Mouse (Mus musculus): ENCODE results near the gene Twf2. TPM values are rescaled to one million over a fixed set of nuclear protein-coding genes. Genes with fewer than 3 reads are reported as not detected.

Gene Twf2
- polyA plus RNA-seq, 1 experiment from 2014 or later: 71.3 TPM

DNA sequence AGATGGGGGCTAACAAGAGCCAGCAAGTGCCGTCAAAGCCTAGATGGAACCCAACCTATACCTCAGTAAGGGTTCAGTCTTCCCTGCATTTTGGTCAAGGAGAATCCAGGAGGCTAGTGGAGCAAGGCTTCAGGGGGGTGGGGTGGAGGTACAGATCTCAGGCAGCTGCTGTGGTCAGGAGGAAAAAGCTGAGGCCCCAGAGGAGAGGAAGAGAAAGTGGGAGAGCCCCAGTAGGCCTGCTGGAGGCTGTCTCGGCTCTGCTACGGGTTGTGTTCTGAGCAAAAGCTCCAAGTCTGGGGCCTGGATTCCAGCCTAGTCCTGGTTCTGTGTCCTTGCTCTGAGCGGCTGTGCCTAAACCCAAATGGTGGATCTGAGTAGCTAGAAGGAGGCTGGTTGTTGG is 20.1 kb downstream of the Twf2 start:
- 87% methylated on average over 4 of the region's 4 CpGs for WGBS
- H3K9me3 ChIP-seq: no peaks in the 10 kb centered on the region
- no peak for DNase-seq (ENCODE audit: low spot score)
- H3K27ac ChIP-seq: no peak overlapping the region
- peaks cover 38% of the 10 kb centered on the region for H3K27me3 ChIP-seq (ENCODE audit: insufficient read depth, poor library complexity, severe bottlenecking)
- H3K4me3 ChIP-seq: no peak overlapping the region
- H3K36me3 ChIP-seq: no peaks in the 10 kb centered on the region
- peaks cover 19% of the 10 kb centered on the region for H3K4me1 ChIP-seq (replicated peaks)

DNA sequence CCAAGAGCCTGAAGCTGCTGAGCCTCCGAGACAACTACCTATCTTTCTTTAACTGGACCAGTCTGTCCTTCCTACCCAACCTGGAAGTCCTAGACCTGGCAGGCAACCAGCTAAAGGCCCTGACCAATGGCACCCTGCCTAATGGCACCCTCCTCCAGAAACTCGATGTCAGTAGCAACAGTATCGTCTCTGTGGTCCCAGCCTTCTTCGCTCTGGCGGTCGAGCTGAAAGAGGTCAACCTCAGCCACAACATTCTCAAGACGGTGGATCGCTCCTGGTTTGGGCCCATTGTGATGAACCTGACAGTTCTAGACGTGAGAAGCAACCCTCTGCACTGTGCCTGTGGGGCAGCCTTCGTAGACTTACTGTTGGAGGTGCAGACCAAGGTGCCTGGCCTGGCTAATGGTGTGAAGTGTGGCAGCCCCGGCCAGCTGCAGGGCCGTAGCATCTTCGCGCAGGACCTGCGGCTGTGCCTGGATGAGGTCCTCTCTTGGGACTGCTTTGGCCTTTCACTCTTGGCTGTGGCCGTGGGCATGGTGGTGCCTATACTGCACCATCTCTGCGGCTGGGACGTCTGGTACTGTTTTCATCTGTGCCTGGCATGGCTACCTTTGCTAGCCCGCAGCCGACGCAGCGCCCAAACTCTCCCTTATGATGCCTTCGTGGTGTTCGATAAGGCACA is 22.7 kb downstream of the Twf2 start:
- H3K27me3 ChIP-seq (ENCODE audit: insufficient read depth, poor library complexity, severe bottlenecking): peaks cover 38% of the 10 kb centered on the region
- peak overlapping the region; percentile 79 for H3K27ac ChIP-seq
- peaks cover 19% of the 10 kb centered on the region for H3K4me1 ChIP-seq (replicated peaks)
- WGBS: 62% methylated on average over 24 of the region's 24 CpGs
- no peaks in the 10 kb centered on the region for H3K9me3 ChIP-seq
- H3K4me3 ChIP-seq: peak overlapping the region; percentile 53
- no peaks in the 10 kb centered on the region for H3K36me3 ChIP-seq
- no peak for DNase-seq (ENCODE audit: low spot score)

DNA sequence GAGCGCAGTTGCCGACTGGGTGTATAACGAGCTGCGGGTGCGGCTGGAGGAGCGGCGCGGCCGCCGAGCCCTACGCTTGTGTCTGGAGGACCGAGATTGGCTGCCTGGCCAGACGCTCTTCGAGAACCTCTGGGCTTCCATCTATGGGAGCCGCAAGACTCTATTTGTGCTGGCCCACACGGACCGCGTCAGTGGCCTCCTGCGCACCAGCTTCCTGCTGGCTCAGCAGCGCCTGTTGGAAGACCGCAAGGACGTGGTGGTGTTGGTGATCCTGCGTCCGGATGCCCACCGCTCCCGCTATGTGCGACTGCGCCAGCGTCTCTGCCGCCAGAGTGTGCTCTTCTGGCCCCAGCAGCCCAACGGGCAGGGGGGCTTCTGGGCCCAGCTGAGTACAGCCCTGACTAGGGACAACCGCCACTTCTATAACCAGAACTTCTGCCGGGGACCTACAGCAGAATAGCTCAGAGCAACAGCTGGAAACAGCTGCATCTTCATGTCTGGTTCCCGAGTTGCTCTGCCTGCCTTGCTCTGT is 23.3 kb downstream of the Twf2 start:
- Histone ChIP-seq H3K27ac (peak overlapping the region; percentile 79), H3K36me3 (no peaks in the 10 kb centered on the region), H3K4me1 (replicated peaks) (peaks cover 19% of the 10 kb centered on the region), H3K27me3 (ENCODE audit: insufficient read depth, poor library complexity, severe bottlenecking) (peaks cover 38% of the 10 kb centered on the region), H3K9me3 (no peaks in the 10 kb centered on the region), H3K4me3 (peak overlapping the region; percentile 53)
- 9% methylated on average over 34 of the region's 34 CpGs for WGBS
- DNase-seq (ENCODE audit: low spot score): peak; percentile 58

DNA sequence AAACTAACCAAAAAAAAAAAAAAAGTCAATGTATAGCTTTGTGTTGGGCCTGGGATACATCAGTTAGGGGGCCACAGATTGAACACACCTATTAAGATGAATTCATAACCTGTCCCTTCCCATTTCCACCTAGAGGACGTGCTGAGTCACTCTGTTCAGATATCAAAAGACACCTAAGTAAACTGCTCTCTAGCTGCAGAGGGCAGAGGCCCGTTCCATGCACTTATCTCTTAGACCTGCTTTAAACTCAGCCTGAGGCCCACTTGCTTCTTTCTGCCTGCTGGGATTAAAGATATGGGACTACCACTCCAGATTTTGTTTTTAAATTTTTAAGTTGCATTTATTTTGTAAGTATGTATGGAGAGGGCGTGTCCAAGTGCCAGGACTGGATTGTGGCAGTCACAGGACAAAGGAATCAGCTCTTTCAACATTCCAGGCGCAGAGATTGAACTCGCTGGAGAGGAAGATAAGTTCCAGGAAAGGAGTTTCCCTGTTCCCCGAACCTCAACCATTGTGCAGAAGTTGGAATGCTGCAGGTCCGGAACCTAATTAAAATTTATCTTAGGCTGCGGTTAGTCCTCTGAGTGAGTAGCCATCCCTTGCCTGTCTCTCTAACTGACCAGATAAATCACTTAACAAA is 25.0 kb downstream of the Twf2 start:
- H3K9me3 ChIP-seq: no peaks in the 10 kb centered on the region
- 77% methylated on average over 8 of the region's 8 CpGs for WGBS
- no peak overlapping the region for H3K4me3 ChIP-seq
- H3K36me3 ChIP-seq: peaks cover 7% of the 10 kb centered on the region
- no peak for DNase-seq (ENCODE audit: low spot score)
- peaks cover 38% of the 10 kb centered on the region for H3K27me3 ChIP-seq (ENCODE audit: insufficient read depth, poor library complexity, severe bottlenecking)
- H3K4me1 ChIP-seq (replicated peaks): peaks cover 19% of the 10 kb centered on the region
- no peak overlapping the region for H3K27ac ChIP-seq

DNA sequence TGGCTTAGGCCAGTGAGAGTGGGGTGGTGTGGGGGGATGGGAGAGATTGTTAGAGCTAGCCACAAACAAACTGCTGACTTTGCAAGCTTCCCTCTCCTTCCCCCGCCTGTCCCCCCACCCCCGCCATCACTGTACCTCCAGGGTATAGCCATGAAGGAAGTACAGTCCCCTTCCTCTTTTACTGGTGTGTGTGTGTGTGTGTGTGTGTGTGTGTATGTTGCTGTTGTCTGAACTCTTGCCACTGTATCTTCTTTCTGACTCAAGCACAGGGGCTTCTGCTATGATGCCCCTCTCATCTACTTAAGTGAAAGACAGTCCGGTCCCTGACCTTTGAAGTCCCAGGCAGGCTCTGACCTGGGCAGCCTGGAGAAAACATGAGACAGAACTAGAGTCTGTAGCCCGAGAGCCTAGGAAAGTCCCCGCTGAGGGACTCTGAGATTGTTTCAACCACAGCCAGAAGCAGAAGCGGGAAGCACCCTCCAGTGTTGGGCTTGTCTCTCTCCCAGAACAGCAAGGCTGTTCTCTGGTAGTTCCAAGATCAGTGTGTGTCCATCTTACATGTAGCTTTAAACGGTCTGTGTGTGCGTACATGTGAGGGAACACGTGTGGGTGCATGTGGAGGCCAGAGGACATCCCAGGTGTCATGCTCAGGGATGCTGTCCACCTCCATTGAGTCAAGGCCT is 27.3 kb downstream of the Twf2 start:
- Histone ChIP-seq H3K27me3 (ENCODE audit: insufficient read depth, poor library complexity, severe bottlenecking) (peaks cover 22% of the 10 kb centered on the region), H3K9me3 (no peaks in the 10 kb centered on the region), H3K4me3 (no peak overlapping the region), H3K27ac (no peak overlapping the region), H3K36me3 (peaks cover 29% of the 10 kb centered on the region), H3K4me1 (replicated peaks) (peaks cover 19% of the 10 kb centered on the region)
- DNase-seq (ENCODE audit: low spot score): no peak
- 82% methylated on average over 9 of the region's 9 CpGs for WGBS

DNA sequence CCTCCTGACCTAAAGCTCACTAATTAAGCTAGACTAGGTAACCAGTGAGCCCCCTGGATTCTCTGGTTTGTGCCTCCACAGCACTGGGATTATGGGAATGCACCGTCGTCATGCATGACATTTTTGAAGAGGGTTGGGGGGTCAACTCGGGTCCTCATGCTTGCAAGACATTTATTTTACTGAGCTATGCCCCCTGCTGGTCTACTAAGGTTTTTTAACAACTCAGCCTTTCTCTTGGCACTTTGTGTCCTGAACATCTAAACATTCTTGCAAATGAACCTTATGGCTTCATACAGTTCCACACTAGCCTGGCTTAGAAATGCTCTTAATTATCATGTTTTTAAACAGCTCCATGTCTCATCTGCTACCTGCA is 27.8 kb downstream of the Twf2 start:
- H3K27ac ChIP-seq: no peak overlapping the region
- no peak overlapping the region for H3K4me3 ChIP-seq
- peaks cover 35% of the 10 kb centered on the region for H3K36me3 ChIP-seq
- H3K27me3 ChIP-seq (ENCODE audit: insufficient read depth, poor library complexity, severe bottlenecking): peaks cover 17% of the 10 kb centered on the region
- WGBS: 61% methylated on average over 3 of the region's 3 CpGs
- peaks cover 14% of the 10 kb centered on the region for H3K4me1 ChIP-seq (replicated peaks)
- DNase-seq (ENCODE audit: low spot score): no peak
- H3K9me3 ChIP-seq: no peaks in the 10 kb centered on the region

DNA sequence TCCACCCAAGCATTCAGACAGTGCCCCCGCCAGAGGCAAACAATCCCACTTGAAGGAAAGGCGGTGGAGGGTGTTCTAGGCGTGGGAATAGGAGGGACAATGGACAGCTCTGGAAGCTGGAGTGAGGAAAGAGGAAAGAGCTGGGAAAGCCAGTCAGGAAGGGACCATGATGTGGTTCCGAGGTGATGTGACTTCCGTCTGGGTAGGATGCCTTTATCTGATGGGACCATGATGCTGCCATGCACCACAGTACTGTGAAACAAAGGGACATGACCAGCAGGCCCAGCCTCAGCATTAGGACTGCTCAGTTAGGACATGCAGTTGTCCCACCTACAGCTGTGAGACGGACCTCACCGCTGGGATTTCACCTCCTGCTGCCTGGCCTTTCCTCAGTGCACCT is 28.3 kb downstream of the Twf2 start:
- Histone ChIP-seq H3K27me3 (ENCODE audit: insufficient read depth, poor library complexity, severe bottlenecking) (peaks cover 12% of the 10 kb centered on the region), H3K36me3 (peaks cover 40% of the 10 kb centered on the region), H3K9me3 (no peaks in the 10 kb centered on the region), H3K4me1 (replicated peaks) (peaks cover 9% of the 10 kb centered on the region), H3K27ac (no peak overlapping the region), H3K4me3 (no peak overlapping the region)
- WGBS: 82% methylated on average over 7 of the region's 7 CpGs
- DNase-seq (ENCODE audit: low spot score): no peak

DNA sequence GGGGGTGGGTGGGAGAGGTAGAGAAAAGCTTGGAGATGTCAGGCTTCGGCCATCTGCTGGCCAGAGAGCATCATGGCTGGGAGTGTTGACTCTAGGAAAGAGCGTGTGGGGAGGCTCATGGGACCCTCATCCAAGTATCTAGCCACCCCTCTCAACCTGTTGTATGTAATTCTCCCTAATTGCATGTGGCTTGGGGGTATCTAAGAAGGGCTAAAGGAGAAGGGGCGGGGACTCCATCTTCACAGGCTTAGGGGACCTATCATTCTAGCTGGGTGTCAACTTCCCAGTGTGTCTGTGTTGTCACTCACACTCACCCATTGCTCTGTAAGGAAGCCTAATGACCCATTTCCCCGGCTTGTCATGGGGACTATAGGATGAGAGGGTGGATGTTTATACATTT is 28.9 kb downstream of the Twf2 start:
- no peak for DNase-seq (ENCODE audit: low spot score)
- Histone ChIP-seq H3K4me3 (no peak overlapping the region), H3K27ac (no peak overlapping the region), H3K27me3 (ENCODE audit: insufficient read depth, poor library complexity, severe bottlenecking) (peaks cover 6% of the 10 kb centered on the region), H3K36me3 (peaks cover 46% of the 10 kb centered on the region), H3K9me3 (no peaks in the 10 kb centered on the region), H3K4me1 (replicated peaks) (peaks cover 3% of the 10 kb centered on the region; the same call in 1 of the 2 replicates)
- 89% methylated on average over 4 of the region's 4 CpGs for WGBS

DNA sequence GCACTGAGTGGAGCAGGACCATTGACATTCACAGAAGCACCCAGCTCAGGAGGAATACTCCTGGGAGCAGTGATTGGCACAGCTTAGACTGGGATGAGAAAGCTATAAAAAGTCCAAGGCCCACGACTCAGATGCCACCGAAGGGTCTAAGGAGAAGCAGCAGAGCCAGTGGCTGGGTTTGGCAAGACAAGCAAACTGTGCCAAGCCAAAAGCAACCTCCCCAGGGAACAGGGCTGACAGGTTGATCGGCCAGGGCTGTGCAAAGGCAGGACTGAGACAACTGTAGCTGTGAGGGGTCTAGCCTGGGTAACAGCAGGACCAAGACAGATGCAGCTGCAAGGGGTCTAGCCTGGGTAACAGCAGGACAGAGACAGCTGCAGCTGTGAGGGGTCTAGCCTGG is 30.0 kb downstream of the Twf2 start:
- DNase-seq (ENCODE audit: low spot score): no peak
- Histone ChIP-seq H3K27ac (no peak overlapping the region), H3K36me3 (peaks cover 57% of the 10 kb centered on the region), H3K9me3 (no peaks in the 10 kb centered on the region), H3K4me3 (no peak overlapping the region), H3K4me1 (replicated peaks) (no peaks in the 10 kb centered on the region), H3K27me3 (ENCODE audit: insufficient read depth, poor library complexity, severe bottlenecking) (no peaks in the 10 kb centered on the region)
- WGBS: 85% methylated on average over 3 of the region's 3 CpGs

DNA sequence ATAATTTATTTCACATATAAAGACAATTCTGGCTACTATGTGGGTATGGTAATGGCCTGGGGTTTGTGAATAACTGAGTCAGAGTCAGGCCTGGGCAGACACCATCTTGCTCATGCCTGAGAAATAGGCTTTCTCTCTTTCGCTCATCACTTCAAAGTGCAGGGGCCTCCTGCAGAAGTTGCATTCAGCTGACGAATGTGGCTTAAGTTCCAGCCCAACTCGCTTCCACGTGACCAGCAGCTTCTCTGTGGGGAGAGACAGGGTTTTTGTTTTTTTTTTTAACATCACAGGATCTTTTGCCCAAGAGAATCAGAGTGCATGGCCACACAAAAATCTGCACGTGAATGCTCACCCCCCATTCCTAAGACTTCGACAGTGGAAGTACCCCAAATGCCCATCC is 31.0 kb downstream of the Twf2 start:
- DNase-seq (ENCODE audit: low spot score): no peak
- Histone ChIP-seq H3K27ac (no peak overlapping the region), H3K27me3 (ENCODE audit: insufficient read depth, poor library complexity, severe bottlenecking) (no peaks in the 10 kb centered on the region), H3K4me1 (replicated peaks) (no peaks in the 10 kb centered on the region), H3K36me3 (peaks cover 67% of the 10 kb centered on the region), H3K9me3 (no peaks in the 10 kb centered on the region), H3K4me3 (no peak overlapping the region)
- WGBS: 80% methylated on average over 6 of the region's 6 CpGs

DNA sequence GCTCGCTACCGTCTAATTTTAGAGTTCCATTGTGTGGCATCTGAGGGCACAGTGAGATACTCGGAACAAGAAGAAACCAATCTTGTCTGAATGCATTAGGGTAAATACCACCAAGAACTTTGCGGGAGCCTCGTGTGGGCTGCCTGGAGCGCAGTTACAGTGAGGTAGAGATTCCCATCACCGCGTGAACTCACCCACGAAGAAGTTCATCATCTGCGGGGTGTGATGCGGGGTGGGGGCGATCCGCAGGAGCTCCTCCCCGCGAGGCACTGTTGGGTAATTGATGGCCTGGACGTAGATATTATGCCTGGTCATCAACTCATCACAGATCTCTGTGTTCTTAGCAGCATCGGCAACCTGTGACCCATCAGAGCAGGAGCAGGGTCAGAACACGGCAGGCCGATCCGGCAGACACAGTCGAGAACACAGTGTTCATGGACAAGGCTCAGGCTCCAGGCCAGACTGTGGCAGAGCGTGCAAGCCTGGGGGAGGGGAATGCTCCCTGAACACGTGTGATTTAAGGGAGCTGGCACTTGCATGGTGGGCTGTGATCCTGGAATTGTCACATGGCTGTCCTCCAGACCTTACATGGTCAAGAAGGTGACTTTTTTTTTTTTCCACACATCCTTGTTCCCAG is 32.4 kb downstream of the Twf2 start:
- H3K4me3 ChIP-seq: no peak overlapping the region
- H3K27me3 ChIP-seq (ENCODE audit: insufficient read depth, poor library complexity, severe bottlenecking): no peaks in the 10 kb centered on the region
- no peaks in the 10 kb centered on the region for H3K4me1 ChIP-seq (replicated peaks)
- DNase-seq (ENCODE audit: low spot score): no peak
- peaks cover 81% of the 10 kb centered on the region for H3K36me3 ChIP-seq
- H3K27ac ChIP-seq: no peak overlapping the region
- no peaks in the 10 kb centered on the region for H3K9me3 ChIP-seq
- 94% methylated on average over 23 of the region's 23 CpGs for WGBS

DNA sequence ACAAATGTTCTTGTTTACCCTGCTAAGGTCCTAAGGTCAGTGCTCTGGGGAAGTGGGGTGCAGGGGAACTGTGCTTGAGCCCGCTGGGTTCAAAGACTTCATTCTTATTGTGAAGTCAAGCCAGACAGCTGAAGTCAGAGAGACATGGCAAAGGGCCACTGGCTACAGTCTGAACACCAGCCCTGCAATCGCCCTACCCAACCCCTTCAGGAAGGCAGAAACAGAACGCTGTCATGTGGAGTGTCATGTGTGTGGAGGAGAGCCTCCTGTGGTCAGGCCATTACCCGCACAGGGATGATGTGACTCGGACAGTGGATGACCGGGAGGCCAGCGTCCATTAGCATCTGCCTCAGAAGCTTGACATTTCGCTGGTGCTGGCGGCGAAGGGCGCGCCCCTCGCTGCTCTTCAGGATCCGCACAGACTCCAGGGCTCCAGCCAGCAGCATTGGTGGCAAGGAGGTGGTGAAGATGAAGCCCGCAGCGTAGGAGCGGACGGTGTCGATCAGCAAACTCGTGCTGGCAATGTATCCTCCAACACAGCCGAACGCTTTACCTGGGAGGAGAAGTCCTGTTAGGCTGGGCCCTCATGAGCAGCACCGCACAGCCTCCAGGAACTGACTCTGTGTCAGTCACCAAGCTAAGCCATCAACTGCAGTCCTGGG is 33.4 kb downstream of the Twf2 start:
- DNase-seq (ENCODE audit: low spot score): no peak
- H3K27me3 ChIP-seq (ENCODE audit: insufficient read depth, poor library complexity, severe bottlenecking): no peaks in the 10 kb centered on the region
- peaks cover 90% of the 10 kb centered on the region for H3K36me3 ChIP-seq
- H3K4me1 ChIP-seq (replicated peaks): no peaks in the 10 kb centered on the region
- no peak overlapping the region for H3K4me3 ChIP-seq
- H3K27ac ChIP-seq: no peak overlapping the region
- H3K9me3 ChIP-seq: no peaks in the 10 kb centered on the region
- 91% methylated on average over 23 of the region's 23 CpGs for WGBS

Data from hindbrain, embryonic 10.5 days (tissue).